ENCODE assay signal across 11 mouse cellular contexts in genomic region chr8:43333465-43333864, GRCm38 (mm10). TPM values are rescaled to one million over a fixed set of nuclear protein-coding genes. Genes with fewer than 3 reads are reported as not detected.
A peak's percentile ranks its signal among the peaks of the same experiment; 100 is the strongest.
DNase-seq lines count a peak whose midpoint lies in the region; ATAC-seq and TF ChIP-seq lines count a peak whose summit lies in the region.
"Had no signal": no experiment of that assay in that cellular context is flagged by ENCODE, and none has a peak within 500 bp of the region (broad histone marks: within the 10 kb centered on the region; RNA-seq: fewer than 3 reads in every experiment).

No protein-coding gene starts in this region.

- peak; percentile 51; the same call in 1 of the 2 replicates for TF ChIP-seq CTCF in kidney, postnatal 0 days (IDR thresholded peaks at IDR 0.05; ENCODE audit: low read depth)

- ATAC-seq in kidney, postnatal 0 days (replicated peaks; ENCODE audit: low FRiP score, low read depth), result no peak; the same call in 1 of the 2 replicates
- ATAC-seq in intestine, embryonic 15.5 days, result no peak

- H3K36me3 ChIP-seq in kidney, postnatal 0 days (ENCODE audit: insufficient read depth, low read length), result no peaks in the 10 kb centered on the region
- no peaks in the 10 kb centered on the region for H3K36me3 ChIP-seq in intestine, embryonic 15.5 days

- no peak overlapping the region for H3K27ac ChIP-seq in kidney, postnatal 0 days
- H3K27ac ChIP-seq in intestine, embryonic 15.5 days, result no peak overlapping the region

- intact Hi-C loops in gastrocnemius, postnatal 36 days (cut with DNase I), result no loop called here
- intact Hi-C loops in left cerebral cortex, postnatal 14 days (cut with DNase I), result no loop called here

- peak; percentile 15 for DNase-seq in gastrocnemius, postnatal 10 days
- DNase-seq in gastrocnemius, postnatal 36 days, result no peak
- DNase-seq in ovary, postnatal 14 days (ENCODE audit: low spot score), result peak; percentile 2
- DNase-seq in ovary, postnatal 36 days (ENCODE audit: low spot score), result no peak
- DNase-seq in kidney, postnatal 0 days (ENCODE audit: low spot score), result no peak
- DNase-seq in testis, postnatal 10 days (ENCODE audit: low spot score), result peak; percentile 44
- DNase-seq in left cerebral cortex, postnatal 14 days (ENCODE audit: low spot score in 2 of 2), result no peak

- H3K9ac ChIP-seq in kidney, postnatal 0 days (ENCODE audit: low read depth, low read length), result no peak overlapping the region
- no peak overlapping the region for H3K9ac ChIP-seq in intestine, embryonic 15.5 days

- H3K4me1 ChIP-seq in kidney, postnatal 0 days (replicated peaks; ENCODE audit: insufficient read depth, low read length), result no peaks in the 10 kb centered on the region
- H3K4me1 ChIP-seq in intestine, embryonic 15.5 days (replicated peaks), result no peaks in the 10 kb centered on the region

- no peaks in the 10 kb centered on the region for H3K9me3 ChIP-seq in kidney, postnatal 0 days (replicated peaks; ENCODE audit: low read length)
- H3K9me3 ChIP-seq in intestine, embryonic 15.5 days, result no peaks in the 10 kb centered on the region

- H3K4me2 ChIP-seq in kidney, postnatal 0 days (ENCODE audit: low read length), result no peak overlapping the region
- no peak overlapping the region for H3K4me2 ChIP-seq in intestine, embryonic 15.5 days (replicated peaks)

- 64% methylated on average over 4 of the region's 4 CpGs for WGBS in kidney, postnatal 0 days
- 59% methylated on average over 4 of the region's 4 CpGs for WGBS in intestine, embryonic 15.5 days

- no peak overlapping the region for H3K4me3 ChIP-seq in kidney, postnatal 0 days (replicated peaks; ENCODE audit: low read depth, low read length)
- no peak overlapping the region for H3K4me3 ChIP-seq in intestine, embryonic 15.5 days (replicated peaks)

- H3K27me3 ChIP-seq in kidney, postnatal 0 days (ENCODE audit: insufficient read depth, low read length), result no peaks in the 10 kb centered on the region
- no peaks in the 10 kb centered on the region for H3K27me3 ChIP-seq in intestine, embryonic 15.5 days (replicated peaks)

RNA-seq across cellular contexts. Expression of gene Zfp42, which starts 26.7 kb away (rescaled TPM):
- not detected for total RNA-seq in gastrocnemius, postnatal 10 days (2021)
- not detected for total RNA-seq in gastrocnemius, postnatal 36 days (2021)
- not detected in 2 replicates for polyA plus RNA-seq in kidney, postnatal 0 days (2015; fragmentation: Nextera tagmentation; extraction: Ambion mirVana)
- total RNA-seq in left cerebral cortex, postnatal 14 days (2021), result not detected
- polyA plus RNA-seq in intestine, embryonic 15.5 days (2015; fragmentation: Nextera tagmentation; extraction: Ambion mirVana), result 0.09 TPM in 1 of 2 replicates, not detected in the other
- polyA plus RNA-seq: gonadal fat pad, adult 2 months; lung, embryonic 16.5 days; stomach, embryonic 16.5 days had no signal

Comparison
In these comparisons a context has a peak if more than half of its experiments do, and no peak if none do; other contexts are left out.
1. DNase-seq: peak in gastrocnemius, postnatal 10 days (single experiment), ovary, postnatal 14 days (single experiment) and testis, postnatal 10 days (single experiment); none in gastrocnemius, postnatal 36 days (0 of 2), ovary, postnatal 36 days (single experiment), kidney, postnatal 0 days (single experiment) and left cerebral cortex, postnatal 14 days (0 of 2).